Mouse (Mus musculus) neural tube, embryonic 13.5 days (tissue): ENCODE results near the gene C3. TPM values are rescaled to one million over a fixed set of nuclear protein-coding genes. Genes with fewer than 3 reads are reported as not detected.

Source experiments
- ATAC-seq: fragments of 200-750 bp; cut with Nextera tagmentation; 2 replicates; pipeline ENCODE4 v1.8.0; 2017; ENCODE audit warnings: low read depth, mild to moderate bottlenecking, moderate TSS enrichment, moderate library complexity
- H3K27ac ChIP-seq: fragments of 300-500 bp; sonication (generic); replicated peaks from 2 replicates; pipeline ENCODE4 v1.5.1; 2015; ENCODE audit warnings: moderate library complexity, mild to moderate bottlenecking, inconsistent platforms
- H3K27me3 ChIP-seq: fragments of 300-500 bp; sonication (generic); 2 replicates; pipeline ENCODE4 v1.6.1; 2015; ENCODE audit warnings: mild to moderate bottlenecking, inconsistent platforms
- H3K36me3 ChIP-seq: fragments of 300-500 bp; sonication (generic); 2 replicates; pipeline ENCODE4 v1.6.1; 2015; ENCODE audit warnings: mild to moderate bottlenecking, inconsistent platforms
- H3K4me1 ChIP-seq: fragments of 300-500 bp; sonication (generic); replicated peaks from 2 replicates; pipeline ENCODE4 v1.6.1; 2015; ENCODE audit warnings: inconsistent platforms
- H3K4me2 ChIP-seq: fragments of 300-500 bp; sonication (generic); 2 replicates; pipeline ENCODE4 v1.6.1; 2015; ENCODE audit warnings: inconsistent platforms, mild to moderate bottlenecking, moderate library complexity
- H3K4me3 ChIP-seq: fragments of 300-500 bp; sonication (generic); 2 replicates; pipeline ENCODE4 v1.5.1; 2015; ENCODE audit warnings: mild to moderate bottlenecking, inconsistent platforms
- H3K9ac ChIP-seq: fragments of 300-500 bp; sonication (generic); 2 replicates; pipeline ENCODE4 v1.6.1; 2015; ENCODE audit warnings: moderate library complexity, mild to moderate bottlenecking, inconsistent platforms
- H3K9me3 ChIP-seq: fragments of 300-500 bp; sonication (generic); 2 replicates; pipeline ENCODE4 v1.6.1; 2016; ENCODE audit warnings: inconsistent platforms
- WGBS: fragments of 180-500 bp; shearing (Covaris S2); methylation state at CpG from one replicate; pipeline ENCODE4 v1.1.7; 2015; 5-methylcytosine and 5-hydroxymethylcytosine counted together
- polyA plus RNA-seq: library from polyadenylated mRNA; unstranded; fragments of >200 nt; fragmentation: Nextera tagmentation; extraction: Ambion mirVana; gene quantifications from 2 replicates; pipeline ENCODE4 v1.2.1, GENCODE M21; 2015

Gene C3
- polyA plus RNA-seq, 1 experiment from 2014 or later: 1.6 TPM

DNA sequence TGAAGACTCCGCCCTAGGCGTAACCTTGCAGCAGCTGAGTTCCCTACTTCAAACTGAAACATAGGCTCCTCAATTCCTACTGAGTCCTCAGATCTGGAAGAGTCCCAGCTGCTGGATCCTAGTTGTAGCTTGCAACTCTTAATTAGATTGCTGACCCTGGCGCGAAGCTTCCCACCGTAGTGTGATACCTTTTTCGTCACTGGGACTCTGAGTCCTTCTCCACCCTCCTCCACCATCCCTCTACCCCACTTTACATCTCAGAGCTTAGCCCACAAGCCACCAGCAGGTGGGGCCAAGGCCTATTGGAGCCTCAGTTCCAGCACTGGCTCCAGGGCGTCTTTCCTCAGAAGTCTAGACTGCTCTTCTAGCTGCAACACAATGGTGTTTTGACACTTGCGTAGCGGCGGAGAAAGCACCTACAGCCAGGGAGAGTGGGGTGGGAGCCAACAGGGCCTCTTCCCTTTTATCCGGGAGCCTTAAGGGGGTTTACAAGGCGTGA is 20.3 kb upstream of the C3 start, which contains the start of gene Gpr108:
Gpr108 (minus strand) TSS at position 246 of the 499 bp plus-strand sequence.
- Histone ChIP-seq H3K9ac (peak within 1 kb of the TSS; percentile 82), H3K4me3 (peak within 1 kb of the TSS; percentile 60), H3K27ac (peak within 1 kb of the TSS; percentile 96), H3K4me2 (peak within 1 kb of the TSS; percentile 91), H3K36me3 (peaks cover 8% of the 10 kb centered on the region; the same call in 1 of the 2 replicates), H3K27me3 (no peaks in the 10 kb centered on the region), H3K9me3 (no peaks in the 10 kb centered on the region), H3K4me1 (peaks cover 39% of the 10 kb centered on the region)
- under 1% methylated on average over 12 of the region's 12 CpGs for WGBS
- ATAC-seq: peak; percentile 76

DNA sequence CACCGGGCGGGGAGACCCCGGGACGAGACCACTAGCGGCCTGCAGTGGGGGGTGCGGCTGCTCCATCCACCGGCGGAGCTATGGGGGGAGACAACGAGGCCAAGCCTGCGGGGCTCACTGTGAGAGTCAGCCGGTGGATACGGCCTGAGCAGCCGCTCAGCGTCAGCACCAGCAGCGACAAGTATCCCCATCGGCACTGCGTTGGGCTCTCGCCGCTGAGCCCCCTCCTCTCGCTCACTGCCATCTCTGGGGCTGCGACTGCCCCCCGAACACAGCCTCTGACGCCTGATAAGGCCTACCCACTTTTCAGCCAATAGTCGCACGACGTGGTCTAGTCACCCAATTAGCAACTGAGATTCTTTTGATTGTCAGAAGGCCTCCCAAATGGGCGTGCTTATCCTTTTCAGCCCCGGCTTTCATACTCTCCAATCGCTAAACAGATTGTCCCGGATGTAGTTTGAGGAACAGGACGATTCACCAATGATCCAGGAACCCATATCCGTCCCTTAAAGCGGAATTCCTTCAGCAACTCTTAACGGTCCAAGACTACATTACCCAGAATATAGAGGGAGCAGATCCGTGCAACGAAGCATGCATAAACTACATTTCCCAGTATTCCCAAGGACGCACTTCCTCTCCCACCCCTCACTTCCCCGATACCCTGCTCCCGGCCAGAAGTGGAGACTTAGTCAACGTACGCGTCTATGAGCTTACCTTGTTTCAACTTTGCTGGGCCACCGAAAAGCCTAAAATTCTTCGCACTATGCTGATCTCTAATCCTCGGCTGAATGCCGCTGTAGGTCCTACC is 19.7 kb upstream of the C3 start:
- Histone ChIP-seq H3K9ac (peak overlapping the region; percentile 82), H3K27me3 (no peaks in the 10 kb centered on the region), H3K4me1 (peaks cover 39% of the 10 kb centered on the region), H3K27ac (peak overlapping the region; percentile 96), H3K4me2 (peak overlapping the region; percentile 91), H3K9me3 (no peaks in the 10 kb centered on the region), H3K36me3 (peaks cover 12% of the 10 kb centered on the region), H3K4me3 (peak overlapping the region; percentile 60)
- peak; percentile 94 for ATAC-seq
- WGBS: under 1% methylated on average over 46 of the region's 46 CpGs

DNA sequence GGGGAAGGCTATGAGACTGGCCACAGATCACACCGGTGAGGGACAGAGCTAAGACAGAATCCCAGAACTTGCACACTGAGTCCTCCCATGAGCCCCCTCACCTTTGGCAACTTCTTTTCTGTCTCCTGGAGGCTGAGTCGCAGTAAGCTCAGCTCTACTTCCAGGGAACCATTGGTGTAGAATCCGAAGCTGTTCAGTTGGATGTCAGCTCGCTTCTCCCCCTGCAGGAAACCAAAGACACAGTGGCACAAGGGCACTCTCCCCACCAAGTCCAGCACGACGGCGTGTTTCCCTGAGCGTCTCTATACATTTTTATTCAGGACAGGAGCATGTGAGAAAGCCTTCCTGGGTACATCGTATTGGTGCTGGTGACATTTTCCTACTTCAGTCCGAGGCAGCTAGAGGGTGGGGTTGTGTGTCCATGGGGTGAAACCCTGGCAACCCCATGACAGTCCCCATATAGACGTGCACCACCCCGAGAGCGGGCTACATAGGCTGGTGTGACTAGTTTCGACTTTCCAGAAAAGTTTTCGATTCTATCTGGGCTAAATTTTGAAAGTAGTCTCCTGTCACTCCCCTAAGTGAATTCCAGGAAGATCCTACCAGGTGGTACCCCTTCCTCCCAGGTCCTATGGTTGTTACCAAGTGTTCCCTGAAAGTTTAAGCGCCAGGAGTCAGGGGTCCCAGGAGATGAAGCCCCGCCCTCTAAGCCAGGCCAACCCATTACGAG is 18.9 kb upstream of the C3 start:
- WGBS: 3% methylated on average over 18 of the region's 18 CpGs
- H3K4me1 ChIP-seq: peaks cover 39% of the 10 kb centered on the region
- peak overlapping the region; percentile 82 for H3K9ac ChIP-seq
- H3K4me2 ChIP-seq: peak overlapping the region; percentile 76
- H3K27ac ChIP-seq: peak overlapping the region; percentile 96
- peak overlapping the region; percentile 60 for H3K4me3 ChIP-seq
- H3K36me3 ChIP-seq: peaks cover 19% of the 10 kb centered on the region
- ATAC-seq: peak; percentile 4
- H3K9me3 ChIP-seq: no peaks in the 10 kb centered on the region
- H3K27me3 ChIP-seq: no peaks in the 10 kb centered on the region

GRCm38 (mm10) chr17:57245311-57245929 is 17.5 kb upstream of the C3 start:
- ATAC-seq: no peak
- Histone ChIP-seq H3K4me2 (no peak overlapping the region), H3K4me1 (peaks cover 32% of the 10 kb centered on the region), H3K36me3 (peaks cover 26% of the 10 kb centered on the region), H3K27ac (no peak overlapping the region), H3K4me3 (no peak overlapping the region), H3K27me3 (no peaks in the 10 kb centered on the region), H3K9me3 (no peaks in the 10 kb centered on the region), H3K9ac (no peak overlapping the region)
- WGBS: 94% methylated on average over 10 of the region's 10 CpGs

GRCm38 (mm10) chr17:57243650-57244370 is 15.9 kb upstream of the C3 start:
- Histone ChIP-seq H3K4me1 (peaks cover 19% of the 10 kb centered on the region), H3K4me3 (no peak overlapping the region), H3K27ac (no peak overlapping the region), H3K9ac (peak overlapping the region; percentile 31; the same call in 1 of the 2 replicates), H3K36me3 (peaks cover 26% of the 10 kb centered on the region), H3K4me2 (no peak overlapping the region), H3K27me3 (no peaks in the 10 kb centered on the region), H3K9me3 (no peaks in the 10 kb centered on the region)
- WGBS: 81% methylated on average over 10 of the region's 10 CpGs
- ATAC-seq: no peak

- no peak overlapping the region for H3K9ac ChIP-seq
- ATAC-seq: no peak
- 93% methylated on average over 9 of the region's 9 CpGs for WGBS
- no peak overlapping the region for H3K4me2 ChIP-seq
- H3K9me3 ChIP-seq: no peaks in the 10 kb centered on the region
- H3K27me3 ChIP-seq: no peaks in the 10 kb centered on the region
- H3K36me3 ChIP-seq: peaks cover 51% of the 10 kb centered on the region
- no peaks in the 10 kb centered on the region for H3K4me1 ChIP-seq
- H3K4me3 ChIP-seq: no peak overlapping the region
- no peak overlapping the region for H3K27ac ChIP-seq
Observed at GRCm38 (mm10) chr17:57237181-57237580, 9.2 kb upstream of the C3 start.

DNA sequence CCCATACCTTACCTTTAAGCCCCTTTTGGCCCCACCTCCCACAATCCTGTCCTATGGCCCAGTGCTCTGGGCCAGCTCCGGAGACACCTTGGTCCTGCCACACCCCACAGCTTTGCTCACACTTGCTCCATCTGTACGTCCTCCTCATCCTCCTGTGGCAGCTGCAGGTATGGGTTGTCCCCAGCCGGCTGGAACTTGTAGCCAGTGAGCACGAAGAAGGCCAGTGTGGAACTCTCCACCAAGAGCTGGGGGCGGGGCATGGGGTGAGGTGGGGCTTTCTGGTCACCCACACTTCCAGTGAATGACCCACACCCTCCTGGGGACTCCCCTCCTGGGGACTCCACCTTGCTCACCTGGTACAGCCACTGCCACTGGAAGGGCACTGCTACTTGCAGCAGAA is 7.9 kb upstream of the C3 start:
- no peak overlapping the region for H3K4me2 ChIP-seq
- H3K36me3 ChIP-seq: peaks cover 40% of the 10 kb centered on the region
- no peak for ATAC-seq
- H3K27me3 ChIP-seq: no peaks in the 10 kb centered on the region
- H3K4me1 ChIP-seq: no peaks in the 10 kb centered on the region
- no peaks in the 10 kb centered on the region for H3K9me3 ChIP-seq
- H3K27ac ChIP-seq: no peak overlapping the region
- no peak overlapping the region for H3K4me3 ChIP-seq
- WGBS: 88% methylated on average over 5 of the region's 5 CpGs
- no peak overlapping the region for H3K9ac ChIP-seq

DNA sequence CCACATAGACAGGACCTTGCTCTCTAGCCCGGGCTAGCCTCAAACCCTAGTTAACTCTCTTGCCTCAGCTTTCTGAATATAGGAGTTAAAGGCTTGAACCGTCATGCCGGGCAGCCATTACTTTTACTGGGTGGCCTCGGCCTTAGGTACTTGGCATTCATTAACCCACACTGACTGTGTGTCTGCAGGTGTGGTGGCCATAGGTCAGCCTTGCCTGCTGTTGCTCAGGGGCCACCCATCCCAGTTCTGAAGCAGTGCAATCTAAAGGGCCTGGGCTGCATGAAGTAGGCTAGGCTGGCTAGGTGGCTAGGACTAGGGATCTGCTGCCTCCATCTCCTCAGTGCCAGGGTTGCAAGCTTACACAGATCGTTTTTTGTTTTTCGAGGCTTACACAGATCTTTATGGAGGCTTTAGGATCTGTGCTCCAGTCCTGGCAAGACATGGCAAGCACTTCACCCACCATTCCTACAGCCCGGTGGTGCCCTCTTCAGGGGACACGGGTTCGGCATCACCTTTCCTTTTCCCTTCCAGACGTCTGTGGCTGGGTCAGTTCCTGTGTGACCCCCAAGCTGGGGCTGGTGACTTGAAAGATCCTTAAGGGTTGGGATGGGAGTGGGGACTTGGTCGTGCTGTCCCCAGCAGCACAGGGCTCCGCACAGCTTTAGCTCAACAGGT is 6.5 kb upstream of the C3 start:
- H3K36me3 ChIP-seq: peaks cover 40% of the 10 kb centered on the region
- H3K9me3 ChIP-seq: no peaks in the 10 kb centered on the region
- no peak overlapping the region for H3K27ac ChIP-seq
- no peak overlapping the region for H3K4me2 ChIP-seq
- H3K4me1 ChIP-seq: no peaks in the 10 kb centered on the region
- 82% methylated on average over 12 of the region's 12 CpGs for WGBS
- H3K9ac ChIP-seq: no peak overlapping the region
- ATAC-seq: no peak
- H3K4me3 ChIP-seq: no peak overlapping the region
- H3K27me3 ChIP-seq: no peaks in the 10 kb centered on the region

DNA sequence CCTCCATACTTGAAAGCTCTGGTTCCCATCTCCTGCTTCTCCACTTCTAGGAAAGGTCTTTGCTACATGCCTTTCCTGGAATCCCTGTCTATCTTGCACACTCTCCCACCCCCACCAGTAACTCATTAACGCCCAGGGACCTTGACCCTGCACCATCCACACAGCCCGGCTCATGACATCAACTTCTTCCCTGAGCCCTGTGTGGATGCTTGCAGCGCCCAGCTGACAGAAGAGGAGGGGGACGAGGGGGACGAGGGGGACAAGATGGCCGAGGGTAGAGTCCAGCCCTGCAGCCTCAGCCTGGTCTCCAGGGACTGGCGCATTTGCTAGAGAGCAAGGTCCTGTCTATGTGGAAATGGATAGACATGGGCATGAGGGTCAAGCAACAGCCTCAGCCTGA is 5.1 kb upstream of the C3 start:
- no peak for ATAC-seq
- H3K9me3 ChIP-seq: no peaks in the 10 kb centered on the region
- no peaks in the 10 kb centered on the region for H3K27me3 ChIP-seq
- H3K9ac ChIP-seq: no peak overlapping the region
- no peak overlapping the region for H3K4me2 ChIP-seq
- no peaks in the 10 kb centered on the region for H3K4me1 ChIP-seq
- no peak overlapping the region for H3K4me3 ChIP-seq
- peaks cover 36% of the 10 kb centered on the region for H3K36me3 ChIP-seq
- WGBS: 56% methylated on average over 7 of the region's 7 CpGs
- no peak overlapping the region for H3K27ac ChIP-seq

GRCm38 (mm10) chr17:57232200-57232599 is 4.3 kb upstream of the C3 start:
- Histone ChIP-seq H3K4me3 (no peak overlapping the region), H3K9me3 (no peaks in the 10 kb centered on the region)

DNA sequence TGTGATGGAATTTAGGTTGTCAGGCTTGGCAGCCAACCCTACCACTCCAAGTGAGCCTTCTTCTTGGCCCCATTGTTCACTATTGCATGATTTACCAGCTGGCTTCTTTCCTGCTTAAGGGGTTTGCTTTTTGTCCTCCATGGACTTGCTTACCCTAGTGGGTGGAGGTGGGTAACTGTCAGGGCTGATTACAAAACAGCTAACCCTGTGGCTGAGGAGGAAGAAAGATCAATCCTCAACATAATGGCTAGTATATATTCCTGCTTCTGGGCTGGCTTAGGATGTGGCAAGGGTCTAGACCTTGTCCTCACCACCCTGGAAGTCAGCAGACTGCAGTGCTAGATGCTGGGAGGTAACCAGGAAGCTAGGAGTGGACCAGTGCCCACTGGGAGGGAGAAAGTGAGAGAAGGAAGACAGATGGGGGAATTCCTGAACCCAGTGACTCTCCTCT is 3.4 kb upstream of the C3 start:
- Histone ChIP-seq H3K4me3 (no peak overlapping the region), H3K9ac (no peak overlapping the region), H3K4me1 (no peaks in the 10 kb centered on the region), H3K27ac (no peak overlapping the region), H3K27me3 (no peaks in the 10 kb centered on the region), H3K9me3 (no peaks in the 10 kb centered on the region), H3K4me2 (no peak overlapping the region), H3K36me3 (peaks cover 19% of the 10 kb centered on the region)
- no peak for ATAC-seq

More at GRCm38 (mm10) chr17:57232200-57232599, 4.3 kb upstream of the C3 start:
- Histone ChIP-seq H3K27me3 (no peaks in the 10 kb centered on the region), H3K4me1 (no peaks in the 10 kb centered on the region), H3K27ac (no peak overlapping the region), H3K9ac (no peak overlapping the region), H3K36me3 (peaks cover 28% of the 10 kb centered on the region), H3K4me2 (no peak overlapping the region)
- WGBS: 86% methylated on average over 1 of the region's 1 CpGs
- ATAC-seq: no peak
